ENCODE assay signal across 15 mouse cellular contexts in the genomic region with DNA sequence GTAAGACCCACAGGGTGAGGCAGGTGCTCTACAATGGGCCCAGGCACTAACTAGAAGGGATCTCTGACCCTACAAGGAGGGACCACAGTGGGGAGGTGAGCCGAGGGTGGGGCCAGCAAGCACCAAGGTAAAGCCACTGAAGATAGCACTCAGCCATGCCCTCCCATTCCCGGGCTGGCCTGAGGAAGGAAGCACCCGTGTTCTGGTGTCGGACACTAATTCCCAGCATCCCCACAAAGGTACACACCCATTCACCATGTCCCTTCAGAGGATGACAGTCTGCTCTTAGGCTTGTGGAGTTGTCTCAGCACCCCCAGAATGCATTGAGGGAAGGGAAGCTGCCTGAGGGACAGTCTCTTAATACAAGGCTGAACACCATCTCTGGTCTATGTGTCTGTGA. TPM values are rescaled to one million over a fixed set of nuclear protein-coding genes. Genes with fewer than 3 reads are reported as not detected.
A peak's percentile ranks its signal among the peaks of the same experiment; 100 is the strongest.
DNase-seq lines count a peak whose midpoint lies in the region; ATAC-seq and TF ChIP-seq lines count a peak whose summit lies in the region.
"Had no signal": no experiment of that assay in that cellular context is flagged by ENCODE, and none has a peak within 500 bp of the region (broad histone marks: within the 10 kb centered on the region; RNA-seq: fewer than 3 reads in every experiment).

No protein-coding gene starts in this region.

- TF ChIP-seq CTCF in G1E (IDR thresholded peaks at IDR 0.05; ENCODE audit: low read depth, low read length): no peak
- TF ChIP-seq CTCF in liver, embryonic 14.5 days (IDR thresholded peaks at IDR 0.05; ENCODE audit: low read depth): no peak

- whole genome bisulfite sequencing in hindbrain, embryonic 10.5 days: 78% methylated on average over 4 of the region's 4 CpGs
- 71% methylated on average over 4 of the region's 4 CpGs for WGBS in hindbrain, embryonic 16.5 days
- WGBS in embryonic facial prominence, embryonic 11.5 days: 82% methylated on average over 4 of the region's 4 CpGs
- 43% methylated on average over 4 of the region's 4 CpGs for WGBS in liver, embryonic 14.5 days (ENCODE audit: insufficient replicate concordance)

- H3K9me3 ChIP-seq in hindbrain, embryonic 10.5 days: 0 out of 2 replicates have a peak, but pooled peaks cover 4% of the 10 kb centered on the region
- H3K9me3 ChIP-seq in hindbrain, embryonic 16.5 days (ENCODE audit: control insufficient read depth, low read length): no peaks in the 10 kb centered on the region
- H3K9me3 ChIP-seq in G1E (replicated peaks): peaks cover 9% of the 10 kb centered on the region
- no peaks in the 10 kb centered on the region for H3K9me3 ChIP-seq in embryonic facial prominence, embryonic 11.5 days (replicated peaks; ENCODE audit: control insufficient read depth, low read length)
- H3K9me3 ChIP-seq in liver, embryonic 14.5 days (ENCODE audit: control insufficient read depth, low read length): no peaks in the 10 kb centered on the region
- H3K9me3 ChIP-seq: neural tube, embryonic 15.5 days had no signal

- no peaks in the 10 kb centered on the region for H3K36me3 ChIP-seq in hindbrain, embryonic 10.5 days
- H3K36me3 ChIP-seq in hindbrain, embryonic 16.5 days (ENCODE audit: control insufficient read depth, insufficient read depth, low read length): no peaks in the 10 kb centered on the region
- no peaks in the 10 kb centered on the region for H3K36me3 ChIP-seq in G1E (replicated peaks)
- no peaks in the 10 kb centered on the region for H3K36me3 ChIP-seq in embryonic facial prominence, embryonic 11.5 days (replicated peaks; ENCODE audit: control insufficient read depth, insufficient read depth, low read depth, low read length)
- no peaks in the 10 kb centered on the region for H3K36me3 ChIP-seq in liver, embryonic 14.5 days (replicated peaks; ENCODE audit: control insufficient read depth, insufficient read depth, low read depth)
- H3K36me3 ChIP-seq: neural tube, embryonic 15.5 days had no signal

- H3K9ac ChIP-seq in hindbrain, embryonic 16.5 days (ENCODE audit: low read depth, low read length): no peak overlapping the region
- H3K9ac ChIP-seq in embryonic facial prominence, embryonic 11.5 days (replicated peaks; ENCODE audit: low read length): no peak overlapping the region
- H3K9ac ChIP-seq in liver, embryonic 14.5 days (replicated peaks): no peak overlapping the region
- H3K9ac ChIP-seq: embryonic facial prominence, embryonic 13.5 days; hindbrain, embryonic 14.5 days; neural tube, embryonic 15.5 days had no signal

- H3K27me3 ChIP-seq in hindbrain, embryonic 10.5 days (ENCODE audit: insufficient read depth, poor library complexity, severe bottlenecking): peaks cover 20% of the 10 kb centered on the region
- H3K27me3 ChIP-seq in hindbrain, embryonic 16.5 days (replicated peaks; ENCODE audit: control insufficient read depth, insufficient read depth, low read length): 0 out of 2 replicates have a peak, but pooled peaks cover 3% of the 10 kb centered on the region
- H3K27me3 ChIP-seq in G1E (ENCODE audit: insufficient read depth, low read length): no peaks in the 10 kb centered on the region
- H3K27me3 ChIP-seq in embryonic facial prominence, embryonic 11.5 days (ENCODE audit: control insufficient read depth, insufficient read depth, low read length): no peaks in the 10 kb centered on the region
- no peaks in the 10 kb centered on the region for H3K27me3 ChIP-seq in liver, embryonic 14.5 days (ENCODE audit: control insufficient read depth, insufficient read depth, low read length)
- H3K27me3 ChIP-seq: embryonic facial prominence, embryonic 13.5 days had no signal

- peak overlapping the region; percentile 50 for H3K27ac ChIP-seq in hindbrain, embryonic 10.5 days
- H3K27ac ChIP-seq in hindbrain, embryonic 16.5 days (ENCODE audit: low read depth, low read length): no peak overlapping the region
- H3K27ac ChIP-seq in embryonic facial prominence, embryonic 11.5 days (replicated peaks; ENCODE audit: low read depth, low read length): no peak overlapping the region
- no peak overlapping the region; the same call in 1 of the 2 replicates for H3K27ac ChIP-seq in liver, embryonic 14.5 days
- H3K27ac ChIP-seq: embryonic facial prominence, embryonic 13.5 days; hindbrain, embryonic 14.5 days; neural tube, embryonic 15.5 days had no signal

- H3K4me2 ChIP-seq in hindbrain, embryonic 16.5 days (ENCODE audit: low read length): no peak overlapping the region
- no peak overlapping the region for H3K4me2 ChIP-seq in embryonic facial prominence, embryonic 11.5 days (ENCODE audit: low read depth, low read length)
- H3K4me2 ChIP-seq in liver, embryonic 14.5 days (ENCODE audit: low read depth): peak overlapping the region; percentile 50
- H3K4me2 ChIP-seq: hindbrain, embryonic 14.5 days; neural tube, embryonic 15.5 days had no signal

- no peak for TF ChIP-seq EP300 in liver, embryonic 14.5 days (IDR thresholded peaks at IDR 0.05; ENCODE audit: low read depth)

- DNase-seq in hindbrain, embryonic 10.5 days (ENCODE audit: low spot score): no peak
- DNase-seq in G1E (ENCODE audit: low spot score): no peak
- no peak for DNase-seq in embryonic facial prominence, embryonic 11.5 days (ENCODE audit: low spot score)
- no peak for DNase-seq in liver, embryonic 14.5 days (ENCODE audit: low read depth in 3 of 3, low spot score in 3 of 3)
- no peak for DNase-seq in urinary bladder, postnatal 36 days (ENCODE audit: low spot score in 2 of 2)
- no peak for DNase-seq in thymus, postnatal 36 days
- DNase-seq: adrenal gland, adult 8-10 months; cerebellum, postnatal 10 days; left cerebral cortex, postnatal 4 days; right cerebral cortex, adult 18-20 months had no signal

- peaks cover 30% of the 10 kb centered on the region for H3K4me1 ChIP-seq in hindbrain, embryonic 10.5 days (replicated peaks)
- H3K4me1 ChIP-seq in hindbrain, embryonic 16.5 days (ENCODE audit: control insufficient read depth, insufficient read depth, low read depth, low read length): no peaks in the 10 kb centered on the region; the same call in 1 of the 2 replicates
- peaks cover 91% of the 10 kb centered on the region for H3K4me1 ChIP-seq in G1E (ENCODE audit: insufficient read depth, low read depth, low read length)
- H3K4me1 ChIP-seq in embryonic facial prominence, embryonic 11.5 days (ENCODE audit: control insufficient read depth, insufficient read depth, low read length): no peaks in the 10 kb centered on the region
- H3K4me1 ChIP-seq in liver, embryonic 14.5 days (replicated peaks; ENCODE audit: control insufficient read depth in 2 of 2, insufficient read depth in 2 of 2, low read length in 1 of 2): peaks cover 36 to 52% of the 10 kb centered on the region in 2 experiments

- no peak overlapping the region for H3K4me3 ChIP-seq in hindbrain, embryonic 10.5 days
- no peak overlapping the region for H3K4me3 ChIP-seq in hindbrain, embryonic 16.5 days (ENCODE audit: low read length)
- H3K4me3 ChIP-seq in G1E (ENCODE audit: low read depth, low read length): peak overlapping the region; percentile 57; the same call in 1 of the 2 replicates
- H3K4me3 ChIP-seq in embryonic facial prominence, embryonic 11.5 days (ENCODE audit: low read depth, low read length): no peak overlapping the region
- no peak overlapping the region for H3K4me3 ChIP-seq in liver, embryonic 14.5 days (ENCODE audit: insufficient read depth in 1 of 2, low read depth in 2 of 2, low read length in 2 of 2)
- H3K4me3 ChIP-seq: embryonic facial prominence, embryonic 13.5 days; neural tube, embryonic 15.5 days had no signal

- ATAC-seq in hindbrain, embryonic 16.5 days: no peak
- ATAC-seq in G1E (ENCODE audit: extremely low read depth, insufficient number of reproducible peaks, low FRiP score, poor library complexity, severe bottlenecking): no peak
- ATAC-seq in embryonic facial prominence, embryonic 11.5 days (replicated peaks; ENCODE audit: insufficient number of reproducible peaks, low FRiP score, low TSS enrichment, low read depth): peak; percentile 37; the same call in 1 of the 2 replicates
- ATAC-seq in liver, embryonic 14.5 days (ENCODE audit: insufficient read depth): no peak

RNA-seq across cellular contexts. Expression of a gene that starts 6.1 kb away (rescaled TPM):
- polyA plus RNA-seq in hindbrain, embryonic 10.5 days (2016; fragmentation: Nextera tagmentation; extraction: Ambion mirVana): 86.1 and 126 TPM in 2 replicates
- 46.9 and 52.0 TPM in 2 replicates for polyA plus RNA-seq in hindbrain, embryonic 16.5 days (2015; fragmentation: Nextera tagmentation; extraction: Ambion mirVana)
- total RNA-seq in G1E (2014; fragmentation: Nextera tagmentation): not detected in 2 replicates
- 1.3 TPM in 1 of 2 replicates, not detected in the other for total RNA-seq in G1E (2017)
- 0.43 and 0.44 TPM in 2 replicates for polyA plus RNA-seq in G1E (2012)
- 128 and 151 TPM in 2 replicates for polyA plus RNA-seq in embryonic facial prominence, embryonic 11.5 days (2014; fragmentation: Nextera tagmentation; extraction: Ambion mirVana)
- polyA plus RNA-seq in liver, embryonic 14.5 days (2012; rRNA removed): 25.2 and 27.2 TPM in 2 replicates
- polyA plus RNA-seq in liver, embryonic 14.5 days (2014; fragmentation: Nextera tagmentation; extraction: Ambion mirVana): 44.4 and 51.3 TPM in 2 replicates
- total RNA-seq: granulocyte monocyte progenitor cell, adult 5-6 weeks had no signal

RNA-seq across cellular contexts. Expression of a gene that starts 58.5 kb away (rescaled TPM):
- 88.4 and 90.3 TPM in 2 replicates for polyA plus RNA-seq in hindbrain, embryonic 10.5 days (2016; fragmentation: Nextera tagmentation; extraction: Ambion mirVana)
- 16.0 and 20.4 TPM in 2 replicates for polyA plus RNA-seq in hindbrain, embryonic 16.5 days (2015; fragmentation: Nextera tagmentation; extraction: Ambion mirVana)
- 22.8 and 25.7 TPM in 2 replicates for total RNA-seq in G1E (2014; fragmentation: Nextera tagmentation)
- total RNA-seq in G1E (2017): 24.9 and 26.7 TPM in 2 replicates
- 60.6 and 77.6 TPM in 2 replicates for polyA plus RNA-seq in G1E (2012)
- polyA plus RNA-seq in embryonic facial prominence, embryonic 11.5 days (2014; fragmentation: Nextera tagmentation; extraction: Ambion mirVana): 91.0 and 97.6 TPM in 2 replicates
- polyA plus RNA-seq in liver, embryonic 14.5 days (2012; rRNA removed): 3.8 and 4.9 TPM in 2 replicates
- 4.9 and 5.1 TPM in 2 replicates for polyA plus RNA-seq in liver, embryonic 14.5 days (2014; fragmentation: Nextera tagmentation; extraction: Ambion mirVana)

Comparison
In these comparisons a context has a peak if more than half of its experiments do, and no peak if none do; other contexts are left out.
1. RNA of a gene that starts 6.1 kb away (polyA plus RNA-seq): 128 to 151 TPM in embryonic facial prominence, embryonic 11.5 days, 86.1 to 126 TPM in hindbrain, embryonic 10.5 days, 46.9 to 52.0 TPM in hindbrain, embryonic 16.5 days and 25.2 to 51.3 TPM in liver, embryonic 14.5 days; 0.43 to 0.44 TPM in G1E; every median in the first group is over 10 times any median in the second.